Mouse (Mus musculus) limb, embryonic 14.5 days (tissue): ENCODE results near the gene Dnpep. TPM values are rescaled to one million over a fixed set of nuclear protein-coding genes. Genes with fewer than 3 reads are reported as not detected.

Experiments
- ATAC-seq: fragments of 200-750 bp; cut with Nextera tagmentation; 2 replicates; pipeline ENCODE4 v1.8.0; 2017; ENCODE audit warnings: low read depth, moderate number of reproducible peaks, moderate TSS enrichment; ENCODE audit not compliant: low FRiP score
- DNase-seq: peaks from one replicate; pipeline ENCODE4 v3.0.0-alpha.2; 2015; ENCODE audit warnings: low spot score
- H3K27ac ChIP-seq: fragments of 300-500 bp; sonication (generic); replicated peaks from 2 replicates; pipeline ENCODE4 v1.5.1; 2014; ENCODE audit warnings: low read depth, mild to moderate bottlenecking, low read length, moderate library complexity, mixed read lengths
- H3K27me3 ChIP-seq: fragments of 300-500 bp; sonication (generic); 2 replicates; pipeline ENCODE4 v1.6.1; 2014; ENCODE audit warnings: low read length, mixed read lengths; ENCODE audit not compliant: control insufficient read depth, insufficient read depth
- H3K36me3 ChIP-seq: fragments of 300-500 bp; sonication (generic); 2 replicates; pipeline ENCODE4 v1.6.1; 2014; ENCODE audit warnings: mild to moderate bottlenecking, low read length, moderate library complexity, mixed read lengths; ENCODE audit not compliant: control insufficient read depth, insufficient read depth
- H3K4me1 ChIP-seq: fragments of 300-500 bp; sonication (generic); 2 replicates; pipeline ENCODE4 v1.6.1; 2014; ENCODE audit warnings: antibody characterized with exemption, low read length, mixed read lengths; ENCODE audit not compliant: control insufficient read depth, insufficient read depth
- H3K4me2 ChIP-seq: fragments of 300-500 bp; sonication (generic); replicated peaks from 2 replicates; pipeline ENCODE4 v1.6.1; 2014; ENCODE audit warnings: low read depth, mild to moderate bottlenecking, low read length, moderate library complexity; ENCODE audit not compliant: severe bottlenecking
- H3K4me3 ChIP-seq: fragments of 300-500 bp; sonication (generic); replicated peaks from 2 replicates; pipeline ENCODE4 v1.5.1; 2014; ENCODE audit warnings: low read length
- H3K9ac ChIP-seq: fragments of 300-500 bp; sonication (generic); 2 replicates; pipeline ENCODE4 v1.6.1; 2014; ENCODE audit warnings: mild to moderate bottlenecking, low read depth, low read length, moderate library complexity; ENCODE audit not compliant: severe bottlenecking
- H3K9me3 ChIP-seq: fragments of 300-500 bp; sonication (generic); 2 replicates; pipeline ENCODE4 v1.6.1; 2016; ENCODE audit warnings: low read length; ENCODE audit not compliant: control insufficient read depth
- POLR2A ChIP-seq: fragments of 200-500 bp; IDR thresholded peaks from 2 replicates; pipeline ENCODE4 v1.8.0; 2012; ENCODE audit warnings: inconsistent platforms, mild to moderate bottlenecking, moderate library complexity, borderline replicate concordance; ENCODE audit not compliant: insufficient read depth, insufficient read length; ENCODE audit errors: extremely low read depth
- WGBS: fragments of 180-500 bp; shearing (Covaris S2); extraction: QIAGEN DNeasy Blood & Tissue Kit; methylation state at CpG from one replicate; pipeline ENCODE4 v1.1.7; 2014; 5-methylcytosine and 5-hydroxymethylcytosine counted together
- polyA plus RNA-seq, 2 experiments: library from polyadenylated mRNA; depleted of rRNA in 1 of 2; stranded (reverse) in 1 of 2; unstranded in 1 of 2; fragments of >200 nt; fragmentation: Nextera tagmentation in 1 of 2; extraction: Ambion mirVana in 1 of 2; gene quantifications; 2 replicates each; pipeline versions ENCODE4 v1.2.1 to v1.2.3; 2012 to 2014

The Dnpep gene
- polyA plus RNA-seq, 2 experiments: 112 to 126 TPM

GRCm38 (mm10) chr1:75264091-75264880, 53.5 kb downstream of the Dnpep start, which contains the start of gene Ptprn:
TSS of gene Ptprn (minus strand) at chr1:75264502.
- H3K9ac ChIP-seq: no peak within 1 kb of the TSS
- ATAC-seq: no peak
- H3K4me3 ChIP-seq: no peak within 1 kb of the TSS
- no peak for TF ChIP-seq POLR2A
- no peak within 1 kb of the TSS for H3K4me2 ChIP-seq
- no peaks in the 10 kb centered on the region for H3K36me3 ChIP-seq
- H3K4me1 ChIP-seq: no peaks in the 10 kb centered on the region
- no peak for DNase-seq
- H3K9me3 ChIP-seq: no peaks in the 10 kb centered on the region
- H3K27me3 ChIP-seq: peaks cover 41% of the 10 kb centered on the region
- 12% methylated on average over 31 of the region's 32 CpGs for WGBS
- no peak within 1 kb of the TSS for H3K27ac ChIP-seq

GRCm38 (mm10) chr1:75262969-75263951, 54.5 kb downstream of the Dnpep start:
- no peak overlapping the region for H3K27ac ChIP-seq
- 3% methylated on average over 39 of the region's 40 CpGs for WGBS
- no peak overlapping the region for H3K9ac ChIP-seq
- no peak overlapping the region for H3K4me2 ChIP-seq
- H3K9me3 ChIP-seq: no peaks in the 10 kb centered on the region
- no peaks in the 10 kb centered on the region for H3K36me3 ChIP-seq
- peak; percentile 77 for DNase-seq
- no peak for TF ChIP-seq POLR2A
- H3K4me1 ChIP-seq: no peaks in the 10 kb centered on the region
- ATAC-seq: no peak
- peaks cover 41% of the 10 kb centered on the region for H3K27me3 ChIP-seq
- no peak overlapping the region for H3K4me3 ChIP-seq

GRCm38 (mm10) chr1:75261278-75261677, 56.5 kb downstream of the Dnpep start:
- Histone ChIP-seq H3K36me3 (no peaks in the 10 kb centered on the region), H3K9me3 (no peaks in the 10 kb centered on the region), H3K4me2 (no peak overlapping the region), H3K4me3 (no peak overlapping the region), H3K27ac (no peak overlapping the region), H3K9ac (no peak overlapping the region), H3K27me3 (peaks cover 41% of the 10 kb centered on the region), H3K4me1 (no peaks in the 10 kb centered on the region)
- DNase-seq: no peak
- no peak for ATAC-seq
- no peak for TF ChIP-seq POLR2A

Other genes with a start within 250 kb of the Dnpep start
- 4.4 and 4.8 TPM in 2 replicates for gene Nhej1, start 192.8 kb downstream of the Dnpep start, polyA plus RNA-seq (2012; rRNA removed)
- 7.8 and 10.8 TPM in 2 replicates for gene Nhej1, start 192.8 kb downstream of the Dnpep start, polyA plus RNA-seq (2014; fragmentation: Nextera tagmentation; extraction: Ambion mirVana)
- gene Slc23a3, start 184.1 kb downstream of the Dnpep start, polyA plus RNA-seq (2012; rRNA removed): 0.55 and 0.58 TPM in 2 replicates
- 0.11 and 0.12 TPM in 2 replicates for gene Slc23a3, start 184.1 kb downstream of the Dnpep start, polyA plus RNA-seq (2014; fragmentation: Nextera tagmentation; extraction: Ambion mirVana)
- 48.1 and 56.7 TPM in 2 replicates for gene Cnppd1, start 175.3 kb downstream of the Dnpep start, polyA plus RNA-seq (2012; rRNA removed)
- 37.8 and 39.7 TPM in 2 replicates for gene Cnppd1, start 175.3 kb downstream of the Dnpep start, polyA plus RNA-seq (2014; fragmentation: Nextera tagmentation; extraction: Ambion mirVana)
- 74.8 and 101 TPM in 2 replicates for gene Retreg2, start 175.2 kb downstream of the Dnpep start, polyA plus RNA-seq (2012; rRNA removed)
- 46.4 and 48.1 TPM in 2 replicates for gene Retreg2, start 175.2 kb downstream of the Dnpep start, polyA plus RNA-seq (2014; fragmentation: Nextera tagmentation; extraction: Ambion mirVana)
- gene Zfand2b, start 149.3 kb downstream of the Dnpep start, polyA plus RNA-seq (2012; rRNA removed): 53.2 and 58.5 TPM in 2 replicates
- 40.2 TPM in 2 replicates for gene Zfand2b, start 149.3 kb downstream of the Dnpep start, polyA plus RNA-seq (2014; fragmentation: Nextera tagmentation; extraction: Ambion mirVana)
- gene Abcb6, start 137.6 kb downstream of the Dnpep start, polyA plus RNA-seq (2012; rRNA removed): 27.3 and 34.2 TPM in 2 replicates
- gene Abcb6, start 137.6 kb downstream of the Dnpep start, polyA plus RNA-seq (2014; fragmentation: Nextera tagmentation; extraction: Ambion mirVana): 29.7 and 34.1 TPM in 2 replicates
- gene Ankzf1, start 125.8 kb downstream of the Dnpep start, polyA plus RNA-seq (2012; rRNA removed): 34.1 and 34.7 TPM in 2 replicates
- gene Ankzf1, start 125.8 kb downstream of the Dnpep start, polyA plus RNA-seq (2014; fragmentation: Nextera tagmentation; extraction: Ambion mirVana): 19.2 and 23.2 TPM in 2 replicates
- 46.1 and 62.3 TPM in 2 replicates for gene Atg9a, start 125.8 kb downstream of the Dnpep start, polyA plus RNA-seq (2012; rRNA removed)
- gene Atg9a, start 125.8 kb downstream of the Dnpep start, polyA plus RNA-seq (2014; fragmentation: Nextera tagmentation; extraction: Ambion mirVana): 31.5 and 33.9 TPM in 2 replicates
- gene Glb1l, start 107.2 kb downstream of the Dnpep start, polyA plus RNA-seq (2012; rRNA removed): 41.4 and 46.0 TPM in 2 replicates
- gene Glb1l, start 107.2 kb downstream of the Dnpep start, polyA plus RNA-seq (2014; fragmentation: Nextera tagmentation; extraction: Ambion mirVana): 17.7 and 18.2 TPM in 2 replicates
- 245 and 269 TPM in 2 replicates for gene Stk16, start 107.2 kb downstream of the Dnpep start, polyA plus RNA-seq (2012; rRNA removed)
- 110 and 118 TPM in 2 replicates for gene Stk16, start 107.2 kb downstream of the Dnpep start, polyA plus RNA-seq (2014; fragmentation: Nextera tagmentation; extraction: Ambion mirVana)
- 20.9 and 25.1 TPM in 2 replicates for gene Tuba4a, start 98.1 kb downstream of the Dnpep start, polyA plus RNA-seq (2012; rRNA removed)
- gene Tuba4a, start 98.1 kb downstream of the Dnpep start, polyA plus RNA-seq (2014; fragmentation: Nextera tagmentation; extraction: Ambion mirVana): 38.5 and 55.9 TPM in 2 replicates
- not detected in 2 replicates for gene A630095N17Rik, start 85.9 kb downstream of the Dnpep start, polyA plus RNA-seq (2012; rRNA removed)
- not detected in 2 replicates for gene A630095N17Rik, start 85.9 kb downstream of the Dnpep start, polyA plus RNA-seq (2014; fragmentation: Nextera tagmentation; extraction: Ambion mirVana)
- 41.9 and 44.9 TPM in 2 replicates for gene Dnajb2, start 81.6 kb downstream of the Dnpep start, polyA plus RNA-seq (2012; rRNA removed)
- gene Dnajb2, start 81.6 kb downstream of the Dnpep start, polyA plus RNA-seq (2014; fragmentation: Nextera tagmentation; extraction: Ambion mirVana): 20.4 and 22.4 TPM in 2 replicates
- 0.42 and 0.54 TPM in 2 replicates for gene Ptprn, start 53.5 kb downstream of the Dnpep start, polyA plus RNA-seq (2012; rRNA removed)
- 0.12 and 0.44 TPM in 2 replicates for gene Ptprn, start 53.5 kb downstream of the Dnpep start, polyA plus RNA-seq (2014; fragmentation: Nextera tagmentation; extraction: Ambion mirVana)
- 0.16 TPM in 1 of 2 replicates, not detected in the other for gene Resp18, start 39.6 kb downstream of the Dnpep start, polyA plus RNA-seq (2012; rRNA removed)
- not detected in 2 replicates for gene Resp18, start 39.6 kb downstream of the Dnpep start, polyA plus RNA-seq (2014; fragmentation: Nextera tagmentation; extraction: Ambion mirVana)
- gene Des, start 42.3 kb upstream of the Dnpep start, polyA plus RNA-seq (2012; rRNA removed): 50.7 and 53.7 TPM in 2 replicates
- 59.0 and 78.6 TPM in 2 replicates for gene Des, start 42.3 kb upstream of the Dnpep start, polyA plus RNA-seq (2014; fragmentation: Nextera tagmentation; extraction: Ambion mirVana)
- gene Speg, start 57.3 kb upstream of the Dnpep start, polyA plus RNA-seq (2012; rRNA removed): 77.9 and 114 TPM in 2 replicates
- gene Speg, start 57.3 kb upstream of the Dnpep start, polyA plus RNA-seq (2014; fragmentation: Nextera tagmentation; extraction: Ambion mirVana): 15.3 and 21.8 TPM in 2 replicates
- 144 and 199 TPM in 2 replicates for gene Gmppa, start 117.9 kb upstream of the Dnpep start, polyA plus RNA-seq (2012; rRNA removed)
- 71.8 and 74.9 TPM in 2 replicates for gene Gmppa, start 117.9 kb upstream of the Dnpep start, polyA plus RNA-seq (2014; fragmentation: Nextera tagmentation; extraction: Ambion mirVana)
- 0.35 and 0.72 TPM in 2 replicates for gene Asic4, start 132.4 kb upstream of the Dnpep start, polyA plus RNA-seq (2012; rRNA removed)
- 0.10 and 0.15 TPM in 2 replicates for gene Asic4, start 132.4 kb upstream of the Dnpep start, polyA plus RNA-seq (2014; fragmentation: Nextera tagmentation; extraction: Ambion mirVana)
- gene Chpf, start 161.3 kb upstream of the Dnpep start, polyA plus RNA-seq (2012; rRNA removed): 104 and 148 TPM in 2 replicates
- 61.6 and 65.0 TPM in 2 replicates for gene Chpf, start 161.3 kb upstream of the Dnpep start, polyA plus RNA-seq (2014; fragmentation: Nextera tagmentation; extraction: Ambion mirVana)
- gene Tmem198, start 161.5 kb upstream of the Dnpep start, polyA plus RNA-seq (2012; rRNA removed): 1.4 and 2.0 TPM in 2 replicates
- gene Tmem198, start 161.5 kb upstream of the Dnpep start, polyA plus RNA-seq (2014; fragmentation: Nextera tagmentation; extraction: Ambion mirVana): 0.51 and 1.1 TPM in 2 replicates
- gene Obsl1, start 188.5 kb upstream of the Dnpep start, polyA plus RNA-seq (2012; rRNA removed): 315 and 381 TPM in 2 replicates
- 108 and 120 TPM in 2 replicates for gene Obsl1, start 188.5 kb upstream of the Dnpep start, polyA plus RNA-seq (2014; fragmentation: Nextera tagmentation; extraction: Ambion mirVana)
- 64.2 and 89.2 TPM in 2 replicates for gene Inha, start 189.1 kb upstream of the Dnpep start, polyA plus RNA-seq (2012; rRNA removed)
- gene Inha, start 189.1 kb upstream of the Dnpep start, polyA plus RNA-seq (2014; fragmentation: Nextera tagmentation; extraction: Ambion mirVana): 10.0 and 10.5 TPM in 2 replicates
- 37.2 and 53.6 TPM in 2 replicates for gene Stk11ip, start 203.5 kb upstream of the Dnpep start, polyA plus RNA-seq (2012; rRNA removed)
- gene Stk11ip, start 203.5 kb upstream of the Dnpep start, polyA plus RNA-seq (2014; fragmentation: Nextera tagmentation; extraction: Ambion mirVana): 15.4 and 19.0 TPM in 2 replicates
- gene Slc4a3, start 228.3 kb upstream of the Dnpep start, polyA plus RNA-seq (2012; rRNA removed): 101 and 137 TPM in 2 replicates
- gene Slc4a3, start 228.3 kb upstream of the Dnpep start, polyA plus RNA-seq (2014; fragmentation: Nextera tagmentation; extraction: Ambion mirVana): 21.5 and 28.7 TPM in 2 replicates